ENCODE assay signal across 9 mouse cellular contexts in the genomic region with DNA sequence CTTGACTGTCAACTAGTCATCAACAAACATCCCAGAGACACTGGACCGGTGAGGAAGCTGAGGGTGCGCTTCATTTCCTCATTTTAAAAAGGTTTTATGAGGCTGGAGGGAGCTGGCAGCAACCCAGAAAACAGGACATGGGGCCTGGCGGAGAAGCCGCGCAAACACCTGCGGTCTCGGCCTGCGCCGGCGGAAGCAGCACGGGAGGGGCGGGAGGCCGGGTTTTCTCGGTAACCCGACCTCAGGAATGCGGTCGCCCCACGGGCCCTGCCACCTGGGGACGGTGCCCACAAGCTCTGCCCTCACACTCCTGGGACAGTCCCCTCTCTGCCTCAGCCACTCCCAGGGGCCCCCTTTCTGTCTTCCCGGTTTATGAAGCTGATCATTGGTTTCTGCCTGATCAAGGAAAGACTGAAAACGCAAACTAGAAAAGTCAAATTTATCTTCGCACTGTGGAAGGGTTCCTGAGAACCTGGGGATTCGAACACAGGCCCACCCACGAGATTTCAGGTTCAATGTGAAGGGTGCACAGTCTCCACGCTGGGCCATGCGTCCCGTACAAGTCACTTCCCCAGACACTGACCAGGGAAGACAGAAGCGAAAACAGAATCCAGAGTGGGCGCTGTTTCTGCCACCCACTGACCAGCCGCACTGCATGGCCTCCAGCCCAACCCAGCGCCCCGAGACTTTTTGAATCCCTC. TPM values are rescaled to one million over a fixed set of nuclear protein-coding genes. Genes with fewer than 3 reads are reported as not detected.
DNase-seq lines count a peak whose midpoint lies in the region; ATAC-seq and TF ChIP-seq lines count a peak whose summit lies in the region.
"Had no signal": no experiment of that assay in that cellular context is flagged by ENCODE, and none has a peak within 500 bp of the region (broad histone marks: within the 10 kb centered on the region; RNA-seq: fewer than 3 reads in every experiment).

No protein-coding gene starts in this region.

- no peak for ATAC-seq in forebrain, embryonic 15.5 days (replicated peaks)
- ATAC-seq in lung, embryonic 14.5 days (ENCODE audit: insufficient read depth): no peak
- no peak for ATAC-seq in stomach, embryonic 16.5 days (ENCODE audit: insufficient read depth, low FRiP score)

- H3K4me3 ChIP-seq in ES-E14 (ENCODE audit: insufficient read depth in 1 of 2, low read depth in 1 of 2, low read length in 2 of 2, poor library complexity in 1 of 2, severe bottlenecking in 1 of 2): peak overlapping the region; percentile 3 to 16; a peak in 1 of 4 replicates
- no peak overlapping the region for H3K4me3 ChIP-seq in forebrain, embryonic 15.5 days
- H3K4me3 ChIP-seq in lung, embryonic 14.5 days (ENCODE audit: low read depth, low read length): no peak overlapping the region
- no peak overlapping the region for H3K4me3 ChIP-seq in stomach, embryonic 16.5 days (replicated peaks; ENCODE audit: low read length)

- H3K27ac ChIP-seq in ES-E14 (ENCODE audit: insufficient read depth, low read depth, low read length, poor library complexity, severe bottlenecking): peak overlapping the region; percentile 74
- H3K27ac ChIP-seq in forebrain, embryonic 15.5 days (replicated peaks): peak overlapping the region; percentile 98
- peak overlapping the region; percentile 95 for H3K27ac ChIP-seq in lung, embryonic 14.5 days (ENCODE audit: low read depth)
- H3K27ac ChIP-seq in stomach, embryonic 16.5 days (ENCODE audit: low read length): peak overlapping the region; percentile 91

- H3K9me3 ChIP-seq in ES-E14 (ENCODE audit: control insufficient read depth, insufficient read depth, low read depth, low read length): no peaks in the 10 kb centered on the region
- H3K9me3 ChIP-seq in forebrain, embryonic 15.5 days: no peaks in the 10 kb centered on the region
- H3K9me3 ChIP-seq in lung, embryonic 14.5 days (ENCODE audit: low read depth, low read length): no peaks in the 10 kb centered on the region
- H3K9me3 ChIP-seq in stomach, embryonic 16.5 days (replicated peaks; ENCODE audit: control insufficient read depth, low read length): no peaks in the 10 kb centered on the region

- H3K27me3 ChIP-seq in forebrain, embryonic 15.5 days: no peaks in the 10 kb centered on the region
- no peaks in the 10 kb centered on the region for H3K27me3 ChIP-seq in lung, embryonic 14.5 days (ENCODE audit: insufficient read depth, low read length)
- H3K27me3 ChIP-seq in stomach, embryonic 16.5 days (ENCODE audit: control insufficient read depth, insufficient read depth, low read length): no peaks in the 10 kb centered on the region

- DNase-seq in adrenal gland, postnatal 10 days: peak; percentile 56
- DNase-seq in adrenal gland, adult (ENCODE audit: inconsistent age in 2 of 2, low spot score in 1 of 2): no peak
- no peak for DNase-seq in ES-E14 (ENCODE audit: low read depth, low spot score)
- DNase-seq in kidney, adult 11 months: peak; percentile 71
- DNase-seq in lung, embryonic 14.5 days: peak; percentile 70
- DNase-seq in layer of hippocampus, postnatal 36 days: no peak

- H3K9ac ChIP-seq in ES-E14 (ENCODE audit: insufficient read depth, low read depth, low read length, poor library complexity, severe bottlenecking): peak overlapping the region; percentile 62
- no peak overlapping the region for H3K9ac ChIP-seq in forebrain, embryonic 15.5 days (replicated peaks)
- H3K9ac ChIP-seq in lung, embryonic 14.5 days: peak overlapping the region; percentile 37
- peak overlapping the region; percentile 69 for H3K9ac ChIP-seq in stomach, embryonic 16.5 days (ENCODE audit: low read length)

- TF ChIP-seq CTCF in lung, embryonic 14.5 days (IDR thresholded peaks at IDR 0.05; ENCODE audit: low read depth): no peak

- no peaks in the 10 kb centered on the region for H3K36me3 ChIP-seq in ES-E14 (ENCODE audit: control insufficient read depth, insufficient read depth, low read length, poor library complexity, severe bottlenecking)
- no peaks in the 10 kb centered on the region for H3K36me3 ChIP-seq in forebrain, embryonic 15.5 days
- H3K36me3 ChIP-seq in lung, embryonic 14.5 days (ENCODE audit: insufficient read depth): no peaks in the 10 kb centered on the region
- no peaks in the 10 kb centered on the region for H3K36me3 ChIP-seq in stomach, embryonic 16.5 days (ENCODE audit: control insufficient read depth, insufficient read depth, low read length)

- 39% methylated on average over 32 of the region's 32 CpGs for WGBS in forebrain, embryonic 15.5 days
- 31% methylated on average over 32 of the region's 32 CpGs for WGBS in lung, embryonic 14.5 days
- WGBS in stomach, embryonic 16.5 days: 26% methylated on average over 32 of the region's 32 CpGs

- peaks cover 9 to 31% of the 10 kb centered on the region in 2 experiments; a peak in 3 of 4 replicates for H3K4me1 ChIP-seq in ES-E14 (ENCODE audit: control insufficient read depth in 2 of 2, insufficient read depth in 2 of 2, low read length in 2 of 2, poor library complexity in 1 of 2)
- H3K4me1 ChIP-seq in forebrain, embryonic 15.5 days: peaks cover 44% of the 10 kb centered on the region
- peaks cover 35% of the 10 kb centered on the region for H3K4me1 ChIP-seq in lung, embryonic 14.5 days (ENCODE audit: insufficient read depth)
- H3K4me1 ChIP-seq in stomach, embryonic 16.5 days (ENCODE audit: control insufficient read depth, insufficient read depth, low read length): peaks cover 42% of the 10 kb centered on the region

- no peak overlapping the region for H3K4me2 ChIP-seq in forebrain, embryonic 15.5 days (replicated peaks)
- H3K4me2 ChIP-seq in lung, embryonic 14.5 days: peak overlapping the region; percentile 59
- H3K4me2 ChIP-seq in stomach, embryonic 16.5 days (ENCODE audit: low read depth, low read length): peak overlapping the region; percentile 59; the same call in 1 of the 2 replicates

- in situ Hi-C loops in ES-E14 (cut with MboI; ENCODE audit: low sequenced_read_pairs in 2 of 2, unreplicated experiment in 2 of 2): no loop called here

TF ChIP-seq in ES-E14, 5 proteins besides CTCF, POLR2A, EP300 and RAD21:
- TF ChIP-seq CHD2 (IDR thresholded peaks at IDR 0.05; ENCODE audit: low read depth, low read length): no peak
- no peak for TF ChIP-seq ZC3H11A (IDR thresholded peaks at IDR 0.05; ENCODE audit: borderline replicate concordance, low read depth, low read length)
- no peak for TF ChIP-seq MAFK (IDR thresholded peaks at IDR 0.05; ENCODE audit: insufficient read depth, low read depth, low read length)
- no peak for TF ChIP-seq ZNF384 (IDR thresholded peaks at IDR 0.05; ENCODE audit: low read depth, low read length)
- no peak for TF ChIP-seq HCFC1 (IDR thresholded peaks at IDR 0.05; ENCODE audit: borderline replicate concordance, insufficient read depth, low read length)

RNA-seq across cellular contexts. Expression of gene Jund, which starts 3.3 kb away (rescaled TPM):
- total RNA-seq in adrenal gland, postnatal 10 days (2021): 100 to 1,000 TPM; 149 to 185 TPM
- total RNA-seq in ES-E14 (2012; rRNA removed): 60.1 TPM in 2 replicates
- 89.0 and 96.0 TPM in 2 replicates for polyA plus RNA-seq in forebrain, embryonic 15.5 days (2015; fragmentation: Nextera tagmentation; extraction: Ambion mirVana)
- polyA plus RNA-seq in lung, embryonic 14.5 days (2014; fragmentation: Nextera tagmentation; extraction: Ambion mirVana): 70.1 and 72.9 TPM in 2 replicates
- 22.5 and 30.0 TPM in 2 replicates for polyA plus RNA-seq in stomach, embryonic 16.5 days (2015; fragmentation: Nextera tagmentation; extraction: Ambion mirVana)
- total RNA-seq in layer of hippocampus, postnatal 36 days (2021): 100 to 1,000 TPM; 157 to 183 TPM

RNA-seq across cellular contexts. Expression of gene Iqcn, which starts 7.8 kb away (rescaled TPM):
- total RNA-seq in adrenal gland, postnatal 10 days (2021): under 1 TPM; 0.15 to 0.30 TPM
- total RNA-seq in ES-E14 (2012; rRNA removed): 0.09 and 0.16 TPM in 2 replicates
- 0.13 and 0.14 TPM in 2 replicates for polyA plus RNA-seq in forebrain, embryonic 15.5 days (2015; fragmentation: Nextera tagmentation; extraction: Ambion mirVana)
- polyA plus RNA-seq in lung, embryonic 14.5 days (2014; fragmentation: Nextera tagmentation; extraction: Ambion mirVana): 0.04 TPM in 1 of 2 replicates, not detected in the other
- polyA plus RNA-seq in stomach, embryonic 16.5 days (2015; fragmentation: Nextera tagmentation; extraction: Ambion mirVana): not detected in 2 replicates
- under 1 TPM; 0.08 to 0.10 TPM for total RNA-seq in layer of hippocampus, postnatal 36 days (2021)

RNA-seq across cellular contexts. Expression of gene Lsm4, which starts 22.4 kb away (rescaled TPM):
- total RNA-seq in adrenal gland, postnatal 10 days (2021): 10 to 100 TPM; 91.5 to 94.7 TPM
- 171 and 204 TPM in 2 replicates for total RNA-seq in ES-E14 (2012; rRNA removed)
- 211 and 228 TPM in 2 replicates for polyA plus RNA-seq in forebrain, embryonic 15.5 days (2015; fragmentation: Nextera tagmentation; extraction: Ambion mirVana)
- 305 and 327 TPM in 2 replicates for polyA plus RNA-seq in lung, embryonic 14.5 days (2014; fragmentation: Nextera tagmentation; extraction: Ambion mirVana)
- 154 and 173 TPM in 2 replicates for polyA plus RNA-seq in stomach, embryonic 16.5 days (2015; fragmentation: Nextera tagmentation; extraction: Ambion mirVana)
- 10 to 100 TPM; 60.3 to 68.5 TPM for total RNA-seq in layer of hippocampus, postnatal 36 days (2021)

RNA-seq across cellular contexts. Expression of gene Gm3336, which starts 22.9 kb away (rescaled TPM):
- not detected for total RNA-seq in adrenal gland, postnatal 10 days (2021)
- total RNA-seq in ES-E14 (2012; rRNA removed): 1.8 and 3.9 TPM in 2 replicates
- not detected in 2 replicates for polyA plus RNA-seq in forebrain, embryonic 15.5 days (2015; fragmentation: Nextera tagmentation; extraction: Ambion mirVana)
- not detected in 2 replicates for polyA plus RNA-seq in lung, embryonic 14.5 days (2014; fragmentation: Nextera tagmentation; extraction: Ambion mirVana)
- polyA plus RNA-seq in stomach, embryonic 16.5 days (2015; fragmentation: Nextera tagmentation; extraction: Ambion mirVana): 2.0 and 4.2 TPM in 2 replicates
- not detected for total RNA-seq in layer of hippocampus, postnatal 36 days (2021)
- total RNA-seq: heart, postnatal 36 days had no signal

RNA-seq across cellular contexts. Expression of gene Pde4c, which starts 28.1 kb away (rescaled TPM):
- total RNA-seq in adrenal gland, postnatal 10 days (2021): 1 to 10 TPM; 2.4 to 2.8 TPM
- total RNA-seq in ES-E14 (2012; rRNA removed): 1.6 and 4.5 TPM in 2 replicates
- polyA plus RNA-seq in forebrain, embryonic 15.5 days (2015; fragmentation: Nextera tagmentation; extraction: Ambion mirVana): 0.13 and 0.22 TPM in 2 replicates
- 0.17 and 0.23 TPM in 2 replicates for polyA plus RNA-seq in lung, embryonic 14.5 days (2014; fragmentation: Nextera tagmentation; extraction: Ambion mirVana)
- 0.23 and 0.84 TPM in 2 replicates for polyA plus RNA-seq in stomach, embryonic 16.5 days (2015; fragmentation: Nextera tagmentation; extraction: Ambion mirVana)
- 1 to 10 TPM; 1.5 to 2.4 TPM for total RNA-seq in layer of hippocampus, postnatal 36 days (2021)

Comparison
In these comparisons a context has a peak if more than half of its experiments do, and no peak if none do; other contexts are left out.
1. DNase-seq: peak in adrenal gland, postnatal 10 days (single experiment), kidney, adult 11 months (single experiment) and lung, embryonic 14.5 days (single experiment); none in adrenal gland, adult (0 of 2), ES-E14 (single experiment) and layer of hippocampus, postnatal 36 days (0 of 2).
2. H3K4me3 ChIP-seq: peak in ES-E14 (2 of 2); none in forebrain, embryonic 15.5 days (single experiment), lung, embryonic 14.5 days (single experiment) and stomach, embryonic 16.5 days (single experiment).
3. Peak in every context shown above with its lines, with median percentiles within 50 percentile points of each other: H3K27ac ChIP-seq.